Mouse (Mus musculus): Measurements from ENCODE around the gene Btbd9. TPM values are rescaled to one million over a fixed set of nuclear protein-coding genes. Genes with fewer than 3 reads are reported as not detected.

Btbd9 gene
- polyA plus RNA-seq, 1 experiment: 31.2 TPM

DNA sequence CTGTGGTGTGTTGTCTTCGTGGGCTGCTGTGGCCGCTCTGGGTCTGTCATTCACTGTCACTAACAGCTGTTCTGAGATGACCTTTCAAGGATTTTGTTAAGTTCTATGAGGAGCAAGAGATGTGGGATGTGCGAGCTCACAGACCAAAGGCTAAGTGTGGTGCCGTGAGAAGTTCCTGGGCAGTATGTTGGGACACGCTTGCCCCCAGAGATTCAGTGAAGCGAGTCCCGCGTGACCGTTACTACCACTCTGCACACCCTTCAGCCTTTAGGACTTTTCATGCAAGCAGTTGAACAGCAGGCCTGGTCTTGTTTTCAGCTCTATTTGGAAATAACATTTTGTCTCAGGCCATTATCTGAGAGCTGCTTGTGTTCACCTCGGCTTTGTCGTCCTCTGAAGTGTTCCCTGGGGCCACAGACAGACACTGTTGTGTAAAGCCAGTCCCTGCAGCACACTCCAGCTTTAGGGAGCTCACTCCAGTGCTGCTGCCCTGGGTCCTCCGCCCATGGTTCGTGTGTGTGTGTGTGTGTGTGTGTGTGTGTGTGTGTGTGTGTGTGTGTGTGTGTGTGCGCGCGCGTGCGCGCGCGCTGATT, 380.6 kb downstream of the Btbd9 start:
- TF ChIP-seq POLR2A (IDR thresholded peaks at IDR 0.05; ENCODE audit: low read depth, low read length): no peak
- no peak for TF ChIP-seq CTCF (IDR thresholded peaks at IDR 0.05; ENCODE audit: extremely low read depth, insufficient read length, insufficient replicate concordance, low read depth, low read length)
- peaks cover 17% of the 10 kb centered on the region for H3K36me3 ChIP-seq (ENCODE audit: control insufficient read depth, insufficient read depth, low read length)
- no peak overlapping the region for H3K27ac ChIP-seq (ENCODE audit: insufficient read depth, low read depth, low read length)
- H3K27me3 ChIP-seq (ENCODE audit: control insufficient read depth, insufficient read depth, low read length): no peaks in the 10 kb centered on the region
- H3K4me3 ChIP-seq (ENCODE audit: low read depth, low read length): no peak overlapping the region
- peaks cover 6% of the 10 kb centered on the region for H3K4me1 ChIP-seq (ENCODE audit: control insufficient read depth, insufficient read depth, insufficient read length, low read length)
- WGBS: 90% methylated on average over 21 of the region's 21 CpGs

DNA sequence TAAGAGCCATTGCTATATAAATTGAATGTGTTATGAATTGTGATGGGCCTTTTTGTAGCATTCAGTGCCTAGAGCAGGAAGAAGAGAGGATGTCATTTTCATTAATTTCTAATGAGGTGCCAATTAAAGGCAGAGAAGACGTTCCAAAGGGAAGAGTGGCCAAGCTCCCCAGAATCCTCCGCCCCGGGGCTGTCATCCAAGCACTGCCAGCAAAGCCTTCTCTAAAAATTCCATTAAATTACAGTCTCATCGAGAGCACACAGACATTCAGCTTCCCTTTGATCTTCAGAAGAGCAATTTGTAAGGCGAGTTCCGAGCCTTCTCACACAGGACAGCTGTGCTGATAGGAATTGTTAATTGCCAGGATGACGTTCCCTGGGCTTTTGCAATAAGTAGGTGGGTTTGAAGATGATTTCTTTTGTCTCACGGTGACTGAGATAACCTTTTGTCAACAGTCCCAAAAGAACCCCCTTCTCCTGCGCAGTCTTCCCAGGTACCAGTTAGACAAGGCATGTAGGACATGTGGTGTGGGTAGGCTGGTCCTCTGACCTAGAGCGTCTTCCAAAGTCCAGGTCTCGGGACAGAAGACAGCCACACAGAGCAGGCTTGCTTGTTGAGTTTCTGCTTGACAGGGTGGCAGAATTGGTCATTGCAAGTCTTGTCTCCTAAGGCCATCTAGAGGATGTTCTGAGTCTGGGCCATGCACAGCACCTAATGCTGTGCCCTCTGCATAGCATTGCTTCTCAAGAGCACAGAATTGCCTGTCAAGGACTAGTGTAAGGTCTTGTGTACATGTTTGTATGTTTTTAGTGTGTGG, 381.5 kb downstream of the Btbd9 start:
- peaks cover 6% of the 10 kb centered on the region for H3K4me1 ChIP-seq (ENCODE audit: control insufficient read depth, insufficient read depth, insufficient read length, low read length)
- TF ChIP-seq CTCF (IDR thresholded peaks at IDR 0.05; ENCODE audit: extremely low read depth, insufficient read length, insufficient replicate concordance, low read depth, low read length) (no peak), POLR2A (IDR thresholded peaks at IDR 0.05; ENCODE audit: low read depth, low read length) (no peak)
- H3K36me3 ChIP-seq (ENCODE audit: control insufficient read depth, insufficient read depth, low read length): peaks cover 17% of the 10 kb centered on the region
- WGBS: 77% methylated on average over 11 of the region's 11 CpGs
- no peaks in the 10 kb centered on the region for H3K27me3 ChIP-seq (ENCODE audit: control insufficient read depth, insufficient read depth, low read length)
- H3K27ac ChIP-seq (ENCODE audit: insufficient read depth, low read depth, low read length): no peak overlapping the region
- H3K4me3 ChIP-seq (ENCODE audit: low read depth, low read length): no peak overlapping the region

DNA sequence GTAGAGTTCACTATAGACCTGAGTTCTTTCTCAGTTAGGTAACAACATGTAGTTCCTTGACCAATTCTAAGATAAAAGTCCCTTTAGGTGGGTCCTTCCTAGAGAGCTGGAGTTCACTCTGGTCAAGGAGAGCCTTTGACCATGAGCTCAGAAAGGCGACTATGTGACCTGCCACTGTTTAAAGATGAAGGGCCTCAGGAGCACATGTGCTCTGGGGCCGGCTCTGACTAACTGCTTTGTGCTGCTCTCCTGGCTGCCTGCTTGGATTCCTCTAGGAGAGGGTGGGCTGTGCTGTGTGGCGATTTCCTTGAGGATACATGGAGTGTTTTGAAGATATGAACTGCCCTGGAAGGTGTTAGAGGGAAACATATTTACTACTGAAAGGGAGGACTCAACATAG, 382.2 kb downstream of the Btbd9 start:
- 70% methylated on average over 3 of the region's 3 CpGs for WGBS

DNA sequence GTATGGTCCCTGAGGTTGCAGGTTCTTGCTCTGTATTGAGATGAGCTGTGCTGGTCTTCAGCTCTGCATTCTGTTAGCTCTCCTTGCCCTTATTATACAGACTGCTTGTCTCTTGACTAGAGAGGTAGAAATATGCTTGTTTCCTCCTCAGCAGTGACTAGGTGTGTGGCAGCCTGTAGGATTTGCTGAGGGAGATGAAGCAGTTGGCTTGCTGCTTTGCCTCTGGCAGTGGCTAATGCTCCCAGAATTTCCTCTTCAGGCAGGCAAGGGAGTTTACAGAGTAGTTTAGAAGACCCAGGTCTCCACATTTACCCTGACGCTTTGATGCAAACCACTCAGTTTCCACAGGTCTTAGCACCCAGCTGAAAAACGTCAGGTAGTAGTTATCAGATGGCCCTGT, 382.7 kb downstream of the Btbd9 start:
- TF ChIP-seq CTCF (IDR thresholded peaks at IDR 0.05; ENCODE audit: extremely low read depth, insufficient read length, insufficient replicate concordance, low read depth, low read length): no peak
- TF ChIP-seq POLR2A (IDR thresholded peaks at IDR 0.05; ENCODE audit: low read depth, low read length): no peak
- 79% methylated on average over 2 of the region's 2 CpGs for WGBS
- Histone ChIP-seq H3K36me3 (ENCODE audit: control insufficient read depth, insufficient read depth, low read length) (peaks cover 17% of the 10 kb centered on the region), H3K4me1 (ENCODE audit: control insufficient read depth, insufficient read depth, insufficient read length, low read length) (peaks cover 3% of the 10 kb centered on the region), H3K27ac (ENCODE audit: insufficient read depth, low read depth, low read length) (no peak overlapping the region), H3K27me3 (ENCODE audit: control insufficient read depth, insufficient read depth, low read length) (no peaks in the 10 kb centered on the region), H3K4me3 (ENCODE audit: low read depth, low read length) (no peak overlapping the region)

More for the DNA sequence above, 382.2 kb downstream of the Btbd9 start:
- Histone ChIP-seq H3K36me3 (ENCODE audit: control insufficient read depth, insufficient read depth, low read length) (peaks cover 17% of the 10 kb centered on the region), H3K4me3 (ENCODE audit: low read depth, low read length) (no peak overlapping the region), H3K4me1 (ENCODE audit: control insufficient read depth, insufficient read depth, insufficient read length, low read length) (peaks cover 3% of the 10 kb centered on the region), H3K27ac (ENCODE audit: insufficient read depth, low read depth, low read length) (no peak overlapping the region), H3K27me3 (ENCODE audit: control insufficient read depth, insufficient read depth, low read length) (no peaks in the 10 kb centered on the region)
- no peak for TF ChIP-seq POLR2A (IDR thresholded peaks at IDR 0.05; ENCODE audit: low read depth, low read length)
- no peak for TF ChIP-seq CTCF (IDR thresholded peaks at IDR 0.05; ENCODE audit: extremely low read depth, insufficient read length, insufficient replicate concordance, low read depth, low read length)

DNA sequence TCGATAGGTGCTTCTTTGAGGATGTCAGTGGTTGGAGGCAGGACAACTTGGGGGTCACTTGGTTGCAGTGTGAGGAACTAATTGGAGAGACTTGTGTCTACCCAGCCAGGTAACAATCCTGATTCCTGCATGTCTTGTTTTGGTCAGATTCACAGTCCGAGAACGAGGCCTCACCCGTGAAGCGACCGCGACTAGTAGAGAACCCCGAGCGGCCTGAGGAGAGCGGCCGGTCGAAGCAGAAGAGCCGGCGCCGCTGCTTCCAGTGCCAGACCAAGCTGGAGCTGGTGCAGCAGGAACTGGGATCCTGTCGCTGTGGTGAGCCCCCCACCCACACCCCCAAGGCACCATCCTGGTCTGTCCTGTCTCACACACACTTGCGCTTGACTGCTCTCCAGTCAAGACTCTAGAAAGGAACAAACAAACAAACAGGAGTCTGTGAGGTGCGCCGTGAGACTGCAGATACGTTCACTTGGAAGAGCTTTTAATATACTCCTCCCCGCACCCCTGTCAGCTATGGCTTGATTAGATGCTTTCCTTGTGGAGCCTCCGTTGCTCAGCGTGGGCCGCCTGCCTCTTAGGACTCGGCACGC, 383.8 kb downstream of the Btbd9 start:
- Histone ChIP-seq H3K36me3 (ENCODE audit: control insufficient read depth, insufficient read depth, low read length) (peaks cover 15% of the 10 kb centered on the region), H3K27me3 (ENCODE audit: control insufficient read depth, insufficient read depth, low read length) (no peaks in the 10 kb centered on the region), H3K4me3 (ENCODE audit: low read depth, low read length) (no peak overlapping the region), H3K27ac (ENCODE audit: insufficient read depth, low read depth, low read length) (no peak overlapping the region), H3K4me1 (ENCODE audit: control insufficient read depth, insufficient read depth, insufficient read length, low read length) (peaks cover 3% of the 10 kb centered on the region; the same call in 1 of the 2 replicates)
- TF ChIP-seq CTCF (IDR thresholded peaks at IDR 0.05; ENCODE audit: extremely low read depth, insufficient read length, insufficient replicate concordance, low read depth, low read length): no peak
- no peak for TF ChIP-seq POLR2A (IDR thresholded peaks at IDR 0.05; ENCODE audit: low read depth, low read length)
- 91% methylated on average over 26 of the region's 26 CpGs for WGBS

DNA sequence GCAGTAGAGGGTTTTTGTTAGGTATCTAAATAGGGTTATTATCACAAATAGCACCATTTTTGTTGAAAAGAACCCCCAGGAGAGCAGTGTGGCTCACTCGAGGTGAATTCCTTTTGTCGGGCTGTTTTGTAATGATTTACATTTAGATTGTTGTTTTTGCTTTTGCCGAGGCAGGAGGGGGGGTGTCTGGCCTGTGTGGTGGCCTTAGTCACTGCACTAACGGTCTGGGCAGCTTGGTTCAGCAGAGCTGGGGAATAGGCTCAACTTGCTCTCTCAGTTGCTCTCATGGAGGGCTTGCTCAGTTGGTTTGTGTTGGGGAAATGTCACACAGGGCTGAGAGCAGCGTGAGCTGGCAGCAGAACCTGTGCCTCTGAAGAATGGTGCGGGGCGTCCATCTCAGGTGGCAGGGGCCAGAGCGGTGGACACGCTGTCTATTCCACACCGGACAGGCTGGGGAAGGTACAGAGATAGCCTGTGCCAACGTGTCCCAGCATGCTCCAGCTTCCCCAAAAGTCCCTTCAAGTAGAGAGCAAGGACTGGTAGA, 385.1 kb downstream of the Btbd9 start:
- no peaks in the 10 kb centered on the region for H3K27me3 ChIP-seq (ENCODE audit: control insufficient read depth, insufficient read depth, low read length)
- TF ChIP-seq CTCF (IDR thresholded peaks at IDR 0.05; ENCODE audit: extremely low read depth, insufficient read length, insufficient replicate concordance, low read depth, low read length) (no peak), POLR2A (IDR thresholded peaks at IDR 0.05; ENCODE audit: low read depth, low read length) (no peak)
- H3K36me3 ChIP-seq (ENCODE audit: control insufficient read depth, insufficient read depth, low read length): peaks cover 15% of the 10 kb centered on the region
- 85% methylated on average over 11 of the region's 11 CpGs for WGBS
- H3K4me3 ChIP-seq (ENCODE audit: low read depth, low read length): no peak overlapping the region
- no peak overlapping the region for H3K27ac ChIP-seq (ENCODE audit: insufficient read depth, low read depth, low read length)
- H3K4me1 ChIP-seq (ENCODE audit: control insufficient read depth, insufficient read depth, insufficient read length, low read length): no peaks in the 10 kb centered on the region

Data from small intestine, adult 2 months (tissue).